Mouse (Mus musculus): ENCODE results near the gene Rbm20. TPM values are rescaled to one million over a fixed set of nuclear protein-coding genes. Genes with fewer than 3 reads are reported as not detected.

Gene Rbm20
- polyA plus RNA-seq, 1 experiment from 2014 or later, result 1.4 TPM

GRCm38 (mm10) chr19:53852699-53853451 is 175.8 kb downstream of the Rbm20 start:
- Histone ChIP-seq H3K4me1 (replicated peaks) (peaks cover 62% of the 10 kb centered on the region), H3K9ac (replicated peaks) (no peak overlapping the region; the same call in 1 of the 2 replicates), H3K9me3 (no peaks in the 10 kb centered on the region), H3K36me3 (no peaks in the 10 kb centered on the region), H3K27me3 (no peaks in the 10 kb centered on the region), H3K4me2 (replicated peaks) (peak overlapping the region; percentile 49), H3K27ac (peak overlapping the region; percentile 95), H3K4me3 (replicated peaks) (peak overlapping the region; percentile 12; the same call in 1 of the 2 replicates)
- peak; percentile 91 for ATAC-seq
- 14% methylated on average over 15 of the region's 15 CpGs for WGBS

- H3K4me3 ChIP-seq (replicated peaks), result no peak overlapping the region
- H3K4me2 ChIP-seq (replicated peaks), result no peak overlapping the region
- no peaks in the 10 kb centered on the region for H3K9me3 ChIP-seq
- no peak overlapping the region for H3K9ac ChIP-seq (replicated peaks)
- H3K36me3 ChIP-seq, result no peaks in the 10 kb centered on the region
- no peaks in the 10 kb centered on the region for H3K27me3 ChIP-seq
- no peak overlapping the region for H3K27ac ChIP-seq
- peaks cover 74% of the 10 kb centered on the region for H3K4me1 ChIP-seq (replicated peaks)
- no peak for ATAC-seq
- 80% methylated on average over 4 of the region's 4 CpGs for whole genome bisulfite sequencing
Observed at GRCm38 (mm10) chr19:53854978-53855377, 177.9 kb downstream of the Rbm20 start.

GRCm38 (mm10) chr19:53855781-53856180 is 178.7 kb downstream of the Rbm20 start:
- WGBS, result 78% methylated on average over 5 of the region's 5 CpGs
- Histone ChIP-seq H3K4me1 (replicated peaks) (peaks cover 67% of the 10 kb centered on the region), H3K27me3 (no peaks in the 10 kb centered on the region), H3K27ac (no peak overlapping the region), H3K4me2 (replicated peaks) (no peak overlapping the region), H3K36me3 (no peaks in the 10 kb centered on the region), H3K4me3 (replicated peaks) (no peak overlapping the region), H3K9ac (replicated peaks) (no peak overlapping the region), H3K9me3 (no peaks in the 10 kb centered on the region)
- no peak for ATAC-seq

- H3K4me2 ChIP-seq (replicated peaks), result no peak overlapping the region
- H3K4me1 ChIP-seq (replicated peaks), result peaks cover 57% of the 10 kb centered on the region
- no peak overlapping the region for H3K4me3 ChIP-seq (replicated peaks)
- H3K27ac ChIP-seq, result no peak overlapping the region
- 69% methylated on average over 9 of the region's 9 CpGs for WGBS
- no peaks in the 10 kb centered on the region for H3K36me3 ChIP-seq
- no peaks in the 10 kb centered on the region for H3K27me3 ChIP-seq
- no peak for ATAC-seq
- H3K9ac ChIP-seq (replicated peaks), result no peak overlapping the region
- H3K9me3 ChIP-seq, result no peaks in the 10 kb centered on the region
Observed at GRCm38 (mm10) chr19:53856794-53857193, 179.7 kb downstream of the Rbm20 start.

GRCm38 (mm10) chr19:53857962-53858361 is 180.9 kb downstream of the Rbm20 start:
- Histone ChIP-seq H3K4me3 (replicated peaks) (no peak overlapping the region), H3K9ac (replicated peaks) (no peak overlapping the region), H3K9me3 (no peaks in the 10 kb centered on the region), H3K36me3 (no peaks in the 10 kb centered on the region), H3K27ac (peak overlapping the region; percentile 32; the same call in 1 of the 2 replicates), H3K4me1 (replicated peaks) (peaks cover 45% of the 10 kb centered on the region), H3K4me2 (replicated peaks) (no peak overlapping the region), H3K27me3 (no peaks in the 10 kb centered on the region)
- 86% methylated on average over 6 of the region's 6 CpGs for WGBS
- ATAC-seq, result no peak

GRCm38 (mm10) chr19:53859149-53859548 is 182.0 kb downstream of the Rbm20 start:
- Histone ChIP-seq H3K27me3 (no peaks in the 10 kb centered on the region), H3K4me2 (replicated peaks) (no peak overlapping the region), H3K9me3 (no peaks in the 10 kb centered on the region), H3K27ac (no peak overlapping the region), H3K9ac (replicated peaks) (no peak overlapping the region), H3K36me3 (no peaks in the 10 kb centered on the region), H3K4me3 (replicated peaks) (no peak overlapping the region), H3K4me1 (replicated peaks) (peaks cover 33% of the 10 kb centered on the region)
- 30% methylated on average over 9 of the region's 9 CpGs for WGBS
- ATAC-seq, result no peak

- no peak overlapping the region for H3K9ac ChIP-seq (replicated peaks)
- no peaks in the 10 kb centered on the region for H3K36me3 ChIP-seq
- ATAC-seq, result no peak
- no peak overlapping the region for H3K4me2 ChIP-seq (replicated peaks)
- 35% methylated on average over 7 of the region's 7 CpGs for WGBS
- H3K9me3 ChIP-seq, result no peaks in the 10 kb centered on the region
- no peak overlapping the region for H3K4me3 ChIP-seq (replicated peaks)
- no peaks in the 10 kb centered on the region for H3K27me3 ChIP-seq
- peaks cover 29% of the 10 kb centered on the region for H3K4me1 ChIP-seq (replicated peaks)
- no peak overlapping the region for H3K27ac ChIP-seq
Observed at GRCm38 (mm10) chr19:53859593-53859992, 182.5 kb downstream of the Rbm20 start.

GRCm38 (mm10) chr19:53861346-53861745 is 184.2 kb downstream of the Rbm20 start:
- H3K27me3 ChIP-seq, result no peaks in the 10 kb centered on the region
- no peak overlapping the region for H3K4me3 ChIP-seq (replicated peaks)
- no peak overlapping the region for H3K27ac ChIP-seq
- 73% methylated on average over 7 of the region's 7 CpGs for WGBS
- no peaks in the 10 kb centered on the region for H3K9me3 ChIP-seq
- H3K36me3 ChIP-seq, result no peaks in the 10 kb centered on the region
- peaks cover 22% of the 10 kb centered on the region for H3K4me1 ChIP-seq (replicated peaks)
- H3K9ac ChIP-seq (replicated peaks), result no peak overlapping the region
- no peak for ATAC-seq
- H3K4me2 ChIP-seq (replicated peaks), result no peak overlapping the region

- H3K4me1 ChIP-seq (replicated peaks), result peaks cover 16% of the 10 kb centered on the region
- WGBS, result 60% methylated on average over 8 of the region's 8 CpGs
- no peak overlapping the region for H3K27ac ChIP-seq
- H3K9ac ChIP-seq (replicated peaks), result no peak overlapping the region
- no peak for ATAC-seq
- no peaks in the 10 kb centered on the region for H3K9me3 ChIP-seq
- no peak overlapping the region for H3K4me2 ChIP-seq (replicated peaks)
- H3K36me3 ChIP-seq, result no peaks in the 10 kb centered on the region
- H3K27me3 ChIP-seq, result no peaks in the 10 kb centered on the region
- H3K4me3 ChIP-seq (replicated peaks), result no peak overlapping the region
Observed at GRCm38 (mm10) chr19:53862573-53863246, 185.6 kb downstream of the Rbm20 start.

- no peaks in the 10 kb centered on the region for H3K4me1 ChIP-seq (replicated peaks)
- no peak for ATAC-seq
- H3K27ac ChIP-seq, result no peak overlapping the region
- H3K9me3 ChIP-seq, result no peaks in the 10 kb centered on the region
- H3K4me3 ChIP-seq (replicated peaks), result no peak overlapping the region
- H3K36me3 ChIP-seq, result no peaks in the 10 kb centered on the region
- H3K9ac ChIP-seq (replicated peaks), result no peak overlapping the region
- no peaks in the 10 kb centered on the region for H3K27me3 ChIP-seq
- no peak overlapping the region for H3K4me2 ChIP-seq (replicated peaks)
Observed at GRCm38 (mm10) chr19:53867238-53867637, 190.1 kb downstream of the Rbm20 start.

- 90% methylated on average over 6 of the region's 6 CpGs for WGBS
- no peak overlapping the region for H3K27ac ChIP-seq
- H3K27me3 ChIP-seq, result 0 out of 2 replicates have a peak, but pooled peaks cover 2% of the 10 kb centered on the region
- H3K4me2 ChIP-seq (replicated peaks), result no peak overlapping the region
- no peaks in the 10 kb centered on the region for H3K4me1 ChIP-seq (replicated peaks)
- no peaks in the 10 kb centered on the region for H3K9me3 ChIP-seq
- no peak overlapping the region for H3K9ac ChIP-seq (replicated peaks)
- H3K4me3 ChIP-seq (replicated peaks), result no peak overlapping the region
- no peak for ATAC-seq
- H3K36me3 ChIP-seq, result no peaks in the 10 kb centered on the region
Observed at GRCm38 (mm10) chr19:53868125-53868524, 191.0 kb downstream of the Rbm20 start.

- Histone ChIP-seq H3K4me3 (replicated peaks) (no peak overlapping the region), H3K36me3 (no peaks in the 10 kb centered on the region), H3K9me3 (no peaks in the 10 kb centered on the region), H3K27me3 (0 out of 2 replicates have a peak, but pooled peaks cover 8% of the 10 kb centered on the region), H3K27ac (no peak overlapping the region), H3K4me1 (replicated peaks) (no peaks in the 10 kb centered on the region), H3K4me2 (replicated peaks) (no peak overlapping the region), H3K9ac (replicated peaks) (no peak overlapping the region)
- ATAC-seq, result no peak
- 91% methylated on average over 1 of the region's 1 CpGs for WGBS
Observed at GRCm38 (mm10) chr19:53868796-53869195, 191.7 kb downstream of the Rbm20 start.

Measured in midbrain, embryonic 13.5 days (tissue).